Mouse (Mus musculus): ENCODE measurements at regions not wholly inside any gene's neighbourhood (a gene's known extent, or its start where the extent isn't known, plus 50 kb on each side); places are given as distances from the start of the nearest gene placed in this dataset.

DNA sequence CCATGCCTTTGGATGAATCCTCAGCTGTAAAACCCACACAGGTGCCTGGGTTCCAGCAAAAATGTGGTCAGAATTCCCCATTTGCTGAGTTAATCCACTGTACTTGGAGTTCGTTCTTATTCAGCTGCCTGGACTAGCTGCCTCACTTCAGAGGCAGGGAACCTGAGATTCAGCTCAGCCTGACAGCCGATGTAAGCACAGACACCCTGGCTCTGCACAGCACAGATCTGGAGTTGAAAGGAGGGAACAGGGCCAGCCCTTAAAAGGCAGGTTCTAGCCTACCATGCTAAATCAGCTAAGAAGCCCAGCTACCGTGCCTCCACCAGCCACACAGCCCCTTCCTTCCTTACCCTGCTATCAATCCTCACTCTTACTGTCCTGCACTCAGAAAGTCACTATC is 306.0 kb downstream of the Mroh4 start:
- Histone ChIP-seq H3K4me3 (no peak overlapping the region), H3K27me3 (ENCODE audit: insufficient read depth, poor library complexity, severe bottlenecking) (peaks cover 11% of the 10 kb centered on the region; the same call in 1 of the 2 replicates), H3K9me3 (no peaks in the 10 kb centered on the region), H3K36me3 (no peaks in the 10 kb centered on the region), H3K27ac (no peak overlapping the region), H3K4me1 (no peaks in the 10 kb centered on the region)
- WGBS = 47% methylated on average over 3 of the region's 3 CpGs
- DNase-seq (ENCODE audit: low spot score) = no peak

DNA sequence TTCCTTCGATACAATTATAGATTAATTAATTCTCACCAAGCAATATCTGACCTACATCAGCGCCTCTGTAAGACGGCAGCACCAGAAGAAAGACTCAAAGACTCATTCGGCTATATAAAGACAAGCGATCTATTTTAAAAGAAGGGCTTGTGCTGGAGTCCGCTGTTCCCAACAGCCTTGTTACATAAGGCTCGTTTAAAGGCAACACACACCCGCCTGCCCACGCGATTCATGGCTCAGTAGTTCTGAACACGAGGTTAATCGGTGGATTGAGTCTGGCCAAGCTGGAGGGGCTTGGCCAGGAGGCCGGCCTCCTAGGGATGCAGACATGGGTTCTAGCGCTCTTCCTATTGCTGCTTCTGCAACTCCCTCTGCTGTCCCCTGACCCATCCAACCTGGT is 306.9 kb downstream of the Mroh4 start:
- Histone ChIP-seq H3K27ac (no peak overlapping the region), H3K27me3 (ENCODE audit: insufficient read depth, poor library complexity, severe bottlenecking) (peaks cover 16% of the 10 kb centered on the region; the same call in 1 of the 2 replicates), H3K9me3 (no peaks in the 10 kb centered on the region), H3K36me3 (no peaks in the 10 kb centered on the region), H3K4me1 (no peaks in the 10 kb centered on the region), H3K4me3 (no peak overlapping the region)
- DNase-seq (ENCODE audit: low spot score) = no peak
- 74% methylated on average over 14 of the region's 14 CpGs for whole genome bisulfite sequencing

DNA sequence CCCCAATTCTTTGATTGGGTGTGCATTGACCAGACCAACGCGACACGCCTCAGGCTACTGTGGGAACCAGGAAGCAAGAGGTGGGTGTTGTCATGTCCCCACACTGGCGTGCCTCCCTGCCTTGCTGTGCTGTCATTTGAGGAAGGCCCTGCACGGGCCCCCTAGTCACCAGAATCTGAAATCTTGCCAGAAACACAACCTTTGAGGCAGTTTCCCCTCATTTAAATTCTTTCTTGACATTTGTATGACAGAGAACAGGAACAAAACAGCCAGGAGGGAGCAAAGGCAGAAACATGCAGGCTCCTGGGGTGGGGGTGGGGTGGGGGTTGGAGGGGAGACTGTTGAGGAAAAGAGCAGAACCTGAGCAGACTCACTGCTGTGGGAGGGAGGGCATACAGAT is 309.5 kb downstream of the Mroh4 start:
- no peak overlapping the region for H3K4me3 ChIP-seq
- peaks cover 17% of the 10 kb centered on the region; the same call in 1 of the 2 replicates for H3K27me3 ChIP-seq (ENCODE audit: insufficient read depth, poor library complexity, severe bottlenecking)
- H3K9me3 ChIP-seq = no peaks in the 10 kb centered on the region
- DNase-seq (ENCODE audit: low spot score) = no peak
- 57% methylated on average over 5 of the region's 5 CpGs for WGBS
- no peaks in the 10 kb centered on the region for H3K36me3 ChIP-seq
- H3K27ac ChIP-seq = no peak overlapping the region
- H3K4me1 ChIP-seq = no peaks in the 10 kb centered on the region

DNA sequence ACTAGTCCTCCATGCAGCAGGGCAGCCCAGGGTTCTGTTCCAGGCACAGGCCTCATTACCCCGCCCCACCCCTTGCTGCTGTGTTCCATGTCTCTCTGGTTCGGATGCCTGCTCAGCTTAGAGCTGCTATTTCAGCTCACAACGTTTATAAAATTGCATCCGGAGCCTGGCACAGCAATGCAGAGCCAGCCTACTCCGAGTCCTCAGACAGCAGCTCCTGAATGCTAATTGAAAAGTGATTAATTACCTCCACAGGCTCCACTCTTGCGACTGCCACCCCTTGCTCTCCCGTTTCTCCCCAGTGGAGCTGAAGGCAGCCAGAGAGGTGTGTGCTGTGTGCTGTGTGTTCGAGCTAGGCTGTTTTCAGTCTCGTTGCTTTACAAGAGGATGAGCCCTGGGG is 310.6 kb downstream of the Mroh4 start:
- no peaks in the 10 kb centered on the region for H3K36me3 ChIP-seq
- WGBS = 48% methylated on average over 9 of the region's 9 CpGs
- no peak overlapping the region for H3K27ac ChIP-seq
- H3K4me1 ChIP-seq = 0 out of 2 replicates have a peak, but pooled peaks cover 4% of the 10 kb centered on the region
- DNase-seq (ENCODE audit: low spot score) = no peak
- H3K4me3 ChIP-seq = no peak overlapping the region
- peaks cover 28% of the 10 kb centered on the region for H3K27me3 ChIP-seq (ENCODE audit: insufficient read depth, poor library complexity, severe bottlenecking)
- H3K9me3 ChIP-seq = no peaks in the 10 kb centered on the region

DNA sequence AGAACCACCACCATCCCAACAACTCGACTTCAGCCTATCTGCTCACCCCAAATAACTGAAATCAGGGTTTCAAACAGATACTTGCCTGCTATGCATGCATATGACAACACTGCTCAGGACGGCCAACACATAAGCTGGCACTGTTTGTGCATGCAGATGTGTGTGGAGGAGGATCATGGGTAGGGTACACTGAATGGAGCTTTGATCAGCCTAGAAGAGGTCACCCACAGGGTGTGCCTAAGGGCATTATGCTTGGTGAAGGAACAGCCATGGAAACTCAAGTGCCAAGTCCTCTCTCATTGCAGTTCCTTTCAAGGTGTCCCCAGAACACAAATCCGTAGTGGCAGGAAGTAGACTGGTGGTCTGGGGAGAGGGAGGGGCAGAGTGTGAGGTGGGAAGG is 316.7 kb downstream of the Mroh4 start:
- Histone ChIP-seq H3K27ac (no peak overlapping the region), H3K27me3 (ENCODE audit: insufficient read depth, poor library complexity, severe bottlenecking) (peaks cover 32% of the 10 kb centered on the region), H3K9me3 (no peaks in the 10 kb centered on the region), H3K4me3 (no peak overlapping the region), H3K36me3 (no peaks in the 10 kb centered on the region), H3K4me1 (0 out of 2 replicates have a peak, but pooled peaks cover 4% of the 10 kb centered on the region)
- 60% methylated on average over 3 of the region's 3 CpGs for WGBS
- no peak for DNase-seq (ENCODE audit: low spot score)

DNA sequence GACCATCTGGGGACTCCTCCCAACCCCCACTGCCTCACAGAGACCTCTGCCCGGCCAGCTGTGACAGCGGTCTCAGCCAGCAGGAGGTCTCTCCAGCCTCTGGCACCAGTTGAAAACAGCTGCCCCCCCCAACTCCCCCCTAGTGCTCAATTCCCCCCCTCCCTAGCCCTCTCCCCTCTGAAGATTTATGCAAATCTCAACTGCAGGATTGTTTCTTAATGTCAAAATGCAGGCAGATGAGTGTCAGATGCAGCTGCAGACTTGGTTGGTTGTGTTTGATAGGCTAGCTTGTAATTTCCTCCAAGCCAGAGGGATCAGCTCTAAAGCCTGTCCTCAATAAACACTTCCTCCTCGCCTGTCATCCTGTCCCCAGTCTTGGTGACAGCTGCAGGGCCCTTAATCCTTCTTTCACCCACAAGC is 317.7 kb downstream of the Mroh4 start:
- Histone ChIP-seq H3K4me1 (0 out of 2 replicates have a peak, but pooled peaks cover 4% of the 10 kb centered on the region), H3K4me3 (no peak overlapping the region), H3K9me3 (no peaks in the 10 kb centered on the region), H3K27me3 (ENCODE audit: insufficient read depth, poor library complexity, severe bottlenecking) (peaks cover 32% of the 10 kb centered on the region), H3K27ac (no peak overlapping the region), H3K36me3 (no peaks in the 10 kb centered on the region)
- 17% methylated on average over 3 of the region's 3 CpGs for WGBS
- no peak for DNase-seq (ENCODE audit: low spot score)

DNA sequence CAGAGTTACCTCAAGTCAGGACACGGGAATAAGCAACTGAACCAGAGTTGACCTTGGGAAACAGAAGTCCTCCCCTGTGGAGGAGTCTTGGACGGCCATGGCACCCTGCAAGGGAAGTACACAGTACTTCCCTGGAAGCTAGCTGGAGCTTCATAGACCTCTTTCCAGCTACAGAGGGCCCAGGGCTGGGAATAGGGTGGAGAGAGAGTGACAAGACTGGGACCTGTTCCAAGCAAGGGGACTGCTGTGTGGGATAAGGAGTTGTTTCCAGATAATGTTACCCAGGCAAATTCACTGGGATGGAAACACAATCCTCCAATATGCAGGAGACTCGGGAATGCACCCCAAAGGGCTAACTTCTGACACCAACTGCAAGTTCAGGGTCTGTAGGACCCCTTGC is 325.1 kb downstream of the Mroh4 start:
- Histone ChIP-seq H3K4me3 (no peak overlapping the region), H3K9me3 (no peaks in the 10 kb centered on the region), H3K36me3 (no peaks in the 10 kb centered on the region), H3K4me1 (peaks cover 2% of the 10 kb centered on the region; the same call in 1 of the 2 replicates), H3K27me3 (ENCODE audit: insufficient read depth, poor library complexity, severe bottlenecking) (0 out of 2 replicates have a peak, but pooled peaks cover 3% of the 10 kb centered on the region), H3K27ac (no peak overlapping the region)
- WGBS = 56% methylated on average over 3 of the region's 3 CpGs
- DNase-seq (ENCODE audit: low spot score) = no peak

DNA sequence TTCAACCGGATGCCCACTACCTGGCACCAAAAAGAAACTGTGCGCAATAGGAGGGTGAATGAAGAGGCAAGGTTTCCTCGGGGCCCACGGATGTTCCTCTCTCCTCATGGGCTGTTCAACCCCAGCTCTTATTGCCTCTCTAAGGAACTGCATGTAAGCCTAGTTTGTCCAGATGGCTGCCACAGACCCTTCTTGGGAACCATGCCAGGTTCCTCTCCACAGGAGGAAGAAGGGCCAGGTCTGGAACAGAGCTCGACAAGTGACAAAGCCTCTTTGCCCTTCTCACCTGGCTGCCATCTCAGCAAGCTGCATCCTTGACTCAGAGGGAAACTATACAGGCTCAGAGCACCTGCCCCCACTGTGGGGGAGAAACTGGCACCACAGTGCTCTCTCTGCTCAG is 329.6 kb downstream of the Mroh4 start:
- WGBS = 78% methylated on average over 5 of the region's 5 CpGs
- DNase-seq (ENCODE audit: low spot score) = no peak
- no peak overlapping the region for H3K4me3 ChIP-seq

DNA sequence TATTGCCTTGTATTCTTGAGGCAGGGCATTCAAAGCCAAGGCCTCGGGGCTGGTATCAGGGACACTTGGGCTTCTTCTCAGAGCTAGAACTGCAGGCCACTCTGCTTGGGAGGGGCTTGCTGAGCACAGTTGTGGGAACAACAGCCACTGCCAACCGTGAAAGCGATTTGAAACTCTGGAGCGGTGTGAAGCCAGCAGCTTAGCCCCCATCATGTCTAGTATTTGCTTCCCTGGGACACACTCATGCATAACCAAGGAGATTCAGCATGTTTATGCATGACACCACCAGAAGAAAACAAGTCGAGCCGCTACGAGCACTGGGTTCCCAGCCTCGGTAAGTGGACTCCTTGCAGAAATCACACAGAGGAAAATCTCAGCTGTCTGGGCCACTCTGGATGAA is 339.9 kb downstream of the Mroh4 start:
- Histone ChIP-seq H3K36me3 (no peaks in the 10 kb centered on the region), H3K4me1 (no peaks in the 10 kb centered on the region), H3K9me3 (no peaks in the 10 kb centered on the region), H3K27me3 (ENCODE audit: insufficient read depth, poor library complexity, severe bottlenecking) (0 out of 2 replicates have a peak, but pooled peaks cover 6% of the 10 kb centered on the region), H3K27ac (no peak overlapping the region), H3K4me3 (no peak overlapping the region)
- 74% methylated on average over 8 of the region's 8 CpGs for WGBS
- no peak for DNase-seq (ENCODE audit: low spot score)

More for the DNA sequence above, 329.6 kb downstream of the Mroh4 start:
- Histone ChIP-seq H3K27me3 (ENCODE audit: insufficient read depth, poor library complexity, severe bottlenecking) (no peaks in the 10 kb centered on the region), H3K9me3 (no peaks in the 10 kb centered on the region), H3K36me3 (no peaks in the 10 kb centered on the region), H3K27ac (no peak overlapping the region), H3K4me1 (peaks cover 2% of the 10 kb centered on the region; the same call in 1 of the 2 replicates)

DNA sequence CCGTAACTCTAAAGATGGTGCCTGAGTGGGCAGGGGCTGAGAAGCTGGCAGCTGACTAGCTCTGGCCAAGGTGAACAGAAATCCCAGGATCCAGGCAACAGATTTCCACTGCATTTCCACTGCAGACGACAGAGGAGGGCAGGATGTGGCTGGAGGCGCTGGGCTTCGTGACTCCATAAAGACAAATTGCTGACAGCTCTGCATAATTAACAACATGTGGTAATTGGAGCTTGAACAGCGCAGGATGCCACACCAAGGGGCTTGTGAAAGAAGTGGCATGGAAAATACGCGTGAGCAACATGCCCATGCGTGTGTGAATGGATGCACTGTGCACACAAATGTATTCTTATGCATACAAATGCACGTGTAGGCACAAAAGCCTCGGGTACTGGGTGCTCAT is 341.5 kb downstream of the Mroh4 start:
- WGBS = 74% methylated on average over 10 of the region's 10 CpGs
- no peak for DNase-seq (ENCODE audit: low spot score)
- no peak overlapping the region for H3K27ac ChIP-seq

DNA sequence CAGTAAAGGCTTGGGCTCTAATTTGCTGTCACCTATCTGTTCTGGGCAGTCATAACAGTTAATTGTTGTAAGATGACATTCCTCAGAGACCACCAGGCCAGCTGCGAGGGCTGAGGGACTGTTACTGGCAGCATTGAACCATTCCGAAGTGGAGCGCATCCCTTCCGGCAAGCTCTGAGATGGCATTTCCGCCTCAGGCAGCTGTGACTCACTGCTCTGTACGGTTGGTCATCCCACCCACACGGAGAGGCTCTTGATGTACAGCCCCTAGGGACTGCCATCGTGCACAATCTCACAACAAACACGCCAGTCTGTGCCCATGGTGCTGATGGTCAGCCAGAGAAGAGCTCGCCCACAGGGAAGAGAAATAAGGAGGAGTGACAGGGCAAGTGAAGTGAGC is 342.0 kb downstream of the Mroh4 start:
- no peaks in the 10 kb centered on the region for H3K9me3 ChIP-seq
- WGBS = 69% methylated on average over 10 of the region's 10 CpGs
- peaks cover 10% of the 10 kb centered on the region for H3K4me1 ChIP-seq
- no peak for DNase-seq (ENCODE audit: low spot score)
- H3K36me3 ChIP-seq = no peaks in the 10 kb centered on the region
- no peak overlapping the region for H3K4me3 ChIP-seq
- H3K27ac ChIP-seq = no peak overlapping the region
- no peaks in the 10 kb centered on the region for H3K27me3 ChIP-seq (ENCODE audit: insufficient read depth, poor library complexity, severe bottlenecking)

More for the DNA sequence above, 341.5 kb downstream of the Mroh4 start:
- H3K4me3 ChIP-seq = no peak overlapping the region
- H3K36me3 ChIP-seq = no peaks in the 10 kb centered on the region
- H3K27me3 ChIP-seq (ENCODE audit: insufficient read depth, poor library complexity, severe bottlenecking) = 0 out of 2 replicates have a peak, but pooled peaks cover 3% of the 10 kb centered on the region
- no peaks in the 10 kb centered on the region for H3K9me3 ChIP-seq
- peaks cover 4% of the 10 kb centered on the region for H3K4me1 ChIP-seq

DNA sequence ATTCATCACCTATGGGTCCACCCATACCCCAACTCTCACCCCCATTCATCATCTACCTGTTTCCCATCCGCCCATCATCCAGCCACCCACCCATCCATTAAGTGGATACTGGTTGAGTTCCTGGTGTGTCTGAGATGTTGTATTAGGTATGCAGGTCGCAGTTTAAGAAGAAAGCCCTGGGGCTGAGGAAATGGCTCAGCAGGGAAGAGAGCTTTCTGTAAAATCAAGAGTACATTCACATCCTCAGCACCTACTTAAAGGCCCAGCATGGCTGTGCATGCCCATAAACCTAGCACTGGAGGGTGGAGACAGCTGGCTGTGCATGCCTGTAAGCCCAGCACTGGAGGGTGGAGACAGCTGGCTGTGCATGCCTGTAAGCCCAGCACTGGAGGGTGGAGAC is 348.7 kb downstream of the Mroh4 start:
- DNase-seq (ENCODE audit: low spot score) = no peak
- Histone ChIP-seq H3K4me3 (no peak overlapping the region), H3K9me3 (no peaks in the 10 kb centered on the region), H3K36me3 (no peaks in the 10 kb centered on the region), H3K27me3 (ENCODE audit: insufficient read depth, poor library complexity, severe bottlenecking) (peaks cover 17% of the 10 kb centered on the region; the same call in 1 of the 2 replicates), H3K4me1 (peaks cover 12% of the 10 kb centered on the region), H3K27ac (no peak overlapping the region)
- WGBS = 70% methylated on average over 2 of the region's 2 CpGs

DNA sequence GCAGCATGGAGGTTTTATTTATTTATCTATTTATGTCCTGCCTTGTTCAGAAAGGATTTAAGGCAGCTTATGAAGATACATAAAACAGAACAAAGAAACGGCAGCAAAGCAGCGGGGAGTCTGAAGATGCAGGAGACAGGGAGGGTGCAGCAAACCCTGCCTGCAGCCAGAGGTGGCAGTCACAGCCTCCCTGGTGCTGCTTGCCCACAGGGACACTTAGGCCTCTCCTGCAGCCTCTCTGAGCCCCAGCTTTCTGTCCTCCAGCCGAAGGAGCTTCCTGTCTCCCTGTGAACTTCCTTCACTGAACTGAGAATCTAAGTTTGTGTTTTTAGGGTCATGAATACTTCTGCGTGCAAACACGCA is 353.0 kb downstream of the Mroh4 start:
- Histone ChIP-seq H3K4me3 (no peak overlapping the region), H3K36me3 (no peaks in the 10 kb centered on the region), H3K9me3 (no peaks in the 10 kb centered on the region), H3K4me1 (no peaks in the 10 kb centered on the region), H3K27ac (no peak overlapping the region), H3K27me3 (ENCODE audit: insufficient read depth, poor library complexity, severe bottlenecking) (peaks cover 11% of the 10 kb centered on the region; the same call in 1 of the 2 replicates)
- DNase-seq (ENCODE audit: low spot score) = no peak
- 70% methylated on average over 5 of the region's 5 CpGs for WGBS
